ENCODE assay signal across 24 mouse cellular contexts in the genomic region with DNA sequence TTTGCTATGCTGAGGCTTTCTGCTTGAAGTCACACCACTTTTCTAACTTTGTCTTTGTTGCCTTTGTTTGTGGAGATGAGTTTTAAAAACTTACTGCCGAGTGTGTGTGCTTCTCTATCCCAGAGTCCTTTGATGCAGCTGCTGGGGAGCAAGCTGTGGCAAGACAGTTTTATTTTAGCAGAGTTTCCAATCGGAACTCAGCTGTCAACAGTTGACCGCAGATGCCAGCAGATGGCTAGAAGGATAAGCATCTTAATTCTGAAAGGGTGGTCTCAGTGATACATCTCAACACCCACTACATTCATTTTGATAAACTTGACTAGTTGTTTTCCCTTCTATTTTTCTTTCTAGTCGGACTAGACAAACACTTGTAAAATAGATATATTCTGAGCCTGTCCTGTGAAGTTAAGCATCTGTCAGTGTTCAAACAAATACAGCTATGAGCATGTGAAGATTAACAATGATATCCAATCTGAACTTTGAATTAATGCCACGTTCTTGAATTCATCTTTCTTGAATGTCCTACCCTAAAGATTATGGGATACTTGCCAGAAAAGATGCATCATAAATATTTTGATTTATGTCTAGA.
"Had no signal": no experiment of that assay in that cellular context is flagged by ENCODE, and none has a peak within 500 bp of the region (broad histone marks: within the 10 kb centered on the region; RNA-seq: fewer than 3 reads in every experiment).

No protein-coding gene starts in this region.

- DNase-seq: gastrocnemius, postnatal 14 days; gastrocnemius, postnatal 36 days; heart, adult 11 months; heart, adult 2 months; heart, postnatal 14 days; heart, postnatal 36 days; kidney, adult 2 months; kidney, adult 9 months; kidney, postnatal 25 days; layer of hippocampus, adult 9-11 months; layer of hippocampus, postnatal 36 days; left cerebral cortex, postnatal 4 days had no signal

- H3K9me3 ChIP-seq: heart, embryonic 13.5 days; heart, embryonic 15.5 days; hindbrain, embryonic 13.5 days; hindbrain, embryonic 15.5 days; limb, embryonic 13.5 days; limb, embryonic 15.5 days; liver, embryonic 12.5 days had no signal

- H3K4me1 ChIP-seq: heart, embryonic 13.5 days; heart, embryonic 15.5 days; hindbrain, embryonic 13.5 days; hindbrain, embryonic 15.5 days; limb, embryonic 13.5 days; limb, embryonic 15.5 days; liver, embryonic 12.5 days had no signal

- H3K4me2 ChIP-seq: heart, embryonic 11.5 days; heart, embryonic 13.5 days; heart, embryonic 15.5 days; hindbrain, embryonic 13.5 days; hindbrain, embryonic 15.5 days; limb, embryonic 13.5 days; limb, embryonic 15.5 days; liver, embryonic 12.5 days had no signal

- H3K27me3 ChIP-seq: heart, embryonic 13.5 days; heart, embryonic 15.5 days; hindbrain, embryonic 13.5 days; hindbrain, embryonic 15.5 days; limb, embryonic 13.5 days; limb, embryonic 15.5 days; liver, embryonic 12.5 days had no signal

- ATAC-seq: forebrain, embryonic 16.5 days; hindbrain, postnatal 0 days; intestine, embryonic 16.5 days; liver, embryonic 12.5 days had no signal

- H3K27ac ChIP-seq: heart, adult 2 months; heart, embryonic 13.5 days; heart, embryonic 15.5 days; hindbrain, embryonic 13.5 days; hindbrain, embryonic 15.5 days; hindbrain, postnatal 0 days; limb, embryonic 13.5 days; limb, embryonic 15.5 days; liver, embryonic 12.5 days; liver, embryonic 14.5 days had no signal

- H3K36me3 ChIP-seq: heart, embryonic 13.5 days; heart, embryonic 15.5 days; hindbrain, embryonic 13.5 days; hindbrain, embryonic 15.5 days; limb, embryonic 13.5 days; limb, embryonic 15.5 days; liver, embryonic 12.5 days had no signal

- H3K4me3 ChIP-seq: heart, adult 2 months; heart, embryonic 13.5 days; heart, embryonic 15.5 days; hindbrain, embryonic 13.5 days; hindbrain, embryonic 15.5 days; limb, embryonic 13.5 days; limb, embryonic 15.5 days; liver, embryonic 12.5 days had no signal

- H3K9ac ChIP-seq: heart, embryonic 13.5 days; heart, embryonic 15.5 days; hindbrain, embryonic 13.5 days; hindbrain, embryonic 15.5 days; limb, embryonic 13.5 days; limb, embryonic 15.5 days; liver, embryonic 12.5 days; liver, embryonic 14.5 days had no signal
